Mouse (Mus musculus) adrenal gland, adult 18-20 months (tissue): ENCODE measurements around the gene Prdx5. TPM values are rescaled to one million over a fixed set of nuclear protein-coding genes. Genes with fewer than 3 reads are reported as not detected.
A peak's percentile ranks its signal among the peaks of the same experiment; 100 is the strongest.
"Not testable (repeated sequence)": the region's sequence is repeated elsewhere in the genome, so short reads cannot be mapped to it uniquely, and the experiment has no call there.

ENCODE experiments used
- DNase-seq, 2 experiments: peaks; one replicate each; pipeline ENCODE4 v3.0.0; 2021 to 2022; ENCODE audit warnings: low spot score in 2 of 2
- total RNA-seq, 2 experiments: library from RNA; stranded (reverse); gene quantifications; 1 replicate in 1 of 2; 2 replicates in 1 of 2; pipeline ENCODE4 v1.2.3; 2021

The Prdx5 gene
- total RNA-seq, 2 experiments from 2014 or later: 303 to 375 TPM

DNA sequence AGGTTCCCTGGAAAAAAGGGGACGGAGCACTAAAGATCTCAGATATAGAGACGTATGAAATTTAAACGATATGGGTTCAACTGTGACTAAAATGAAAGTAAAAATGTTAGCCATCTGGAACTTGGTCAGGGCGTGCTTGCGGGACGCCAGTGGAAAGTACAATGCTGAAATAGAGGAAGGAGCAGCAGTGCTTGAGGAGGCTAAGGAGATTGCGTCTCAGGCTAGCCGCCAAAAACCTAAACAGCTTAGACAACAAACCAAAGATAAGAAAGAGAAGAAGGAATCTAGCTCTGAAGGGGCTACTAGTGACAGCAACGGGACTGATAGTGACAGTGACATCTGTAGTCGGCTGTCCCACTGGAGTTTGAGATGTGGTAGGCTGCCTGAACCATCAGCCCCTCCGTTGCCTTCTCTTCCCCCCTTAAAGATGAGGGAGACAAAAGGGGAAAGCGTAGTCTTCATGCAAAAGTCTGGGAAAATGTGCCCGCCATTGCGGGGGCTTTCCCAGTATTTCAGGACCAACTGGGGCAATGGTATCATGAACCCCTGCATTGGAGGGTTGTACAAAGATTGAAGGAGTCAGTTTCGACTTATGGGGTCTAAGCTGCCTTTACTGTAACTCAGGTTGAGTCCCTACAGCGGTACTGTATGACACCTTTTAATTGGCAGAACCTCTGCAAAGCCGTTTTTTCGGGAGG lies 14.1 kb downstream of the Prdx5 start:
- not testable (repeated sequence) for DNase-seq

DNA sequence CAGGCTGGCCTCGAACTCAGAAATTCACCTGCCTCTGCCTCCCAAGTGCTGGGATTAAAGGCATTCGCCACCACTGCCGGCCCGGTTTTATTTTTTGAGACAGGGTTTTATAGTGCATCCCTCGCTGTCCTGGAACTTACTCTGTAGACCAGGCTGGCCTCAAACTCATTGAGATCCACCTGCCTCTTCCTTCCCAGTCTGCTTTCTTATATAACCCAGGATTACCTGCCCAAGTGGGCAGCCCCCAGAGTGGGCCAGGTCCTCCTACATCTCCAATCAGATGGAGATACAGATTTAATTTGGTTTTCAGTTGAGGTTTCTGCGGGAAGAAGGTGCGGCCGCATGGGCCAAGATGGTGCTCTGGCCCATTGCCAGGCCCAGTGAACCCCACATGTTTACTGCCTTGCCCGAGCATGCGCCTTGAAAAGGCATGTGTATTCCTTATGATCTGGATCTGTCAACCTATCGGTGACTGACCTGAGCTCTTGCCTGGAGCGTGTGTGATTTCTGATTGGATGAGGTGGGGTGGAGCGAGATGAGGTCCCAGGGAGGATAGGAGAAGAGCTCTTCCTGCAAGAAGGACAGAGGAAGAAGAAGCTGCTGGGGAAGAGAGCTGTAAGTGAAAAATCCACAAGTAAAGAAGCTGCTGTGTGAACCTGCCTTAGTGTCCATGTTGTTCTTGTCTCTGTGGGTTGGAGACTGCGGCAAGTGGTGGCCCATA lies 16.0 kb downstream of the Prdx5 start:
- DNase-seq: no peak

DNA sequence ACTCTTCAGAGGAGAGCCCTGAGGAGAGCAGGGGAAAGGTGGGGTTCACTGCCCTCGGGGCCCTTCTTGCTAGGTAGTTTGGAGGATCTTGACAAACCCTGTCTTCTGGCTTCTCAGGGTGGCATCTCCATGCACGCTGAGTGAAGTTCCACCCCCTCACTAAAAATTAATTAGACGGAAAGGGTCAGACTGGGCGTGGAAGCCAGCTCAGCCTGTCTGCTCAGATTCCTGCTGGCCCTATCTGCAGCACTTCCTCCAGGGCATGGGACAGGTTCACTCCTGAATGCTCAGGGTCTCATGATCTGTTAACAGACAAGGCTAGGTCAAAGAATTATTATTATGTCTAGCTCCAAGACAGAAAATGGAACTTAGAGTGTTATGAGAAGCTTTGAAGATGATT lies 17.4 kb downstream of the Prdx5 start:
- DNase-seq: no peak

DNA sequence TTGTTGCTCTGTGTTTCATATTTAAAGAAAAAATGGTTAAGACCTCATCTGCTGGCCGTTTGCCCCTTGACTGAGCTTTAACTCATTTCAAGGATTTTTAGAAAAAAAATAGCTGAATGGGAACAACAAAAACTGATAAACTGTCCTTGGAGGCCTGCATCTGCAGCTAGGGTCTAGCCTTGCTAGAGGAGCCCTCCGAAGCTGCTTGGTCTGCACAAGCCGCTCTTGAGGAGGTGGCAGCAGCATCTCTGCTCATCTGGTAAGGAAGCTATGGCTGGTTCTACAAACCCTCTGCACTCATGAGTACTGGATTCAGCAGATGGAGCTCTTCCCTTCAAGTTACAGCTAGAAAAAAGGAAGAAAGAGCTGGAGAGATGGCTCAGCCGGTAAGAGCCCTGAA lies 31.9 kb downstream of the Prdx5 start:
- DNase-seq: no peak

DNA sequence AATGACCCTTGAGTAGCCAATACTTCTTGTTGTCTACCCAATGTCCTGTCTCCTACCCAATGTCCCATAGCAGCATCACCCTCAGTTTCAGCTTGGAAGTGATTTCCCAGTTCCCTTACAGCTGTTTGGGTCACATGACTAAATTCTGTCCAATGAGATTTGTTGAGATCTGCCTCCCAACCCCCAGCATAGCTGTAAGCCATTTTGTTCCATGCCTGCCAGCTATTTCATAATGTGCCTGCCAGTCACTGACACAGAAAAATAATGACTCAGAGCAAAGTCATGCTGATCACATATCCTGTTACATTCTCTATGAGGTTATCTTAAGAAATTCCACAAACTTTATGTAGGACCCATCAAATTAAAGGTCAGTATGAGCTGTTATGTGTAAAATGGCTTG lies 33.1 kb downstream of the Prdx5 start:
- DNase-seq: no peak

DNA sequence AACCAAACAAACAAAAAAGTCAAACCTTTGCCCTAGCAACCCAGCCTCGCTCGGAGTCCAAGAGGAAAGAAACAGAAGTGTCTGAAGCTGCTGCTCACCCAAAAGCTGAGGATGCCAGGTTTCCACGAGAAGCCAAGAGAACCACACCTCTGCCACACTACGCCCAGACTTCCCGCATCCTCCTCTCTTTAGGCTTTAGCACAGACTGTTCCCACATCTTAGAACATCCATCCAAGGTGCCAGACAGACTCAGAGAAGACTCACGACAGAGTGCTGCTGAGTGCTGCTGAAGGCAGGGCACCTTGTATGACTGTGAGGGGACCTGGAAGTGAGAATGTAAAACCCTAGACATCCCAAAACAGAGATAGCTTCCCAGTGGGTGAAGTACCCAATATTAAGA lies 34.1 kb downstream of the Prdx5 start:
- no peak for DNase-seq

DNA sequence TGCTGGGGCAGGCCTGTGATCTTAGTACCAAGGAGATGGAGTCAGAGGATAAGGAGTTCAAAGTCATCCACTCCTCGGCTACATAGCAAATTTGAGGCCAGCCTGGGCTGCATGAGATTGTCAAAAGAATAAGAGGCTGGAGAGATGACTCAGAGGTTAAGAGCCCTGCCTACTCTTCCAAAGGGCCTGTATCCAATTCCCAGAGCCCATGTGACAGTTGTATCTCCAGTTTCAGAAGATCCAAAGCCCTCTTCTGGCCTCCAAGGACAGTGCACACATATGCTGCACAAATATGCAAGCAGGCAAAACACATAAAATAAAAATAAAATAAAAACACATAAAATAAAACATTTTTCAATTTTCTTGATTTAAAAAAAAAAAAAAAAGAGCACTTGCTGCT lies 35.6 kb downstream of the Prdx5 start:
- no peak for DNase-seq

DNA sequence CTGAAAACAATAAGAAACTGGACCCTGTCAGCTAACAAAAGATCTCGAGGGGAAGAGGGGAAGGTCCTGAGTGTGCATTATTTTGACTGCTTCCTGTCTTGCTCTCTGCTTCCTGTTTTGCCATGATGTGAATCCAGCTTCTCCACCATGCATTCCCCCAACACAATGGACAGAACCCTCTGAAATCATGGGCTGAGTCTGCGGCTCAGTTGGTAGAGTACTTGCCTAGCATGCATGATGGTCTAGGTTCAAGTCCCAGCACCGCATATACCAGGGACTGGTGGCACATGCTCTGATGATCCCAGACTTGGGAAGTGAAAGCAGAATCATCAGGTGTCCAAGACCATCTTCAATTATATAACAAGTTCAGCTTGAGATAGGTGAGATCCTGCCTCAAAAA lies 37.2 kb downstream of the Prdx5 start:
- DNase-seq: no peak

DNA sequence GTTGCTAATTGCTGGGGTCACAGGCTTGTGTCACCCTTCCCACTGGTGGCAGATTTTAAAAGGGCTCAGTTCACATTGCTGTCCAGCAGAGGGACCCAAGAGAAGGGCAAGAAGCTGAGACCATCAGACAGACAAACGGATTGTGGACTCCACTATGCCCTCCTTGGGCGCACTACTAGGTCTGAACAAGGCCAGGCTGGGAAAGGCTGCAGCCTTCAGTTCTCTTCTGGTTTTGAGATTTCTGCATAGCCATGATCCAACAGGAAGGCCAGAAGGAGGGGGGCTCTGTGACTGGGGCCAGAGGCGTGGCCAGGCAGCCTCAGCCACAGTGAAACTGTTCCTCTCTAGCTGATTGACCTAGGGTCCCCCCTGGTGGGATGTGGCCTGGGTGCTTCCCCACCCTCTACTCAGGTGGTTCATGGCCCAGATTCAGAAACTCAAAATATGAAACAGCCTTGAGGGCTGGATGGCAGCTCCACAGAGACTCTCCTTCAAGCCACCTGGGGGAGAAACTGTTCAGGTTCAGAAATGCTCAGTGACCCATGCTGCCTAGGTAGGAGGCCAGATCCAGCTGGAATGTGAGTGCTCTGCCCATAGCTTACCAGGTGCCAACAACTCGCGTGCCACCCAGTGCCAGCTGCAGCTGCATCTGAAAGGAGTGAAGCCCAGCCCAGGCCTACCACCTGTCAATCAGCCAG lies 38.2 kb downstream of the Prdx5 start:
- DNase-seq: no peak

DNA sequence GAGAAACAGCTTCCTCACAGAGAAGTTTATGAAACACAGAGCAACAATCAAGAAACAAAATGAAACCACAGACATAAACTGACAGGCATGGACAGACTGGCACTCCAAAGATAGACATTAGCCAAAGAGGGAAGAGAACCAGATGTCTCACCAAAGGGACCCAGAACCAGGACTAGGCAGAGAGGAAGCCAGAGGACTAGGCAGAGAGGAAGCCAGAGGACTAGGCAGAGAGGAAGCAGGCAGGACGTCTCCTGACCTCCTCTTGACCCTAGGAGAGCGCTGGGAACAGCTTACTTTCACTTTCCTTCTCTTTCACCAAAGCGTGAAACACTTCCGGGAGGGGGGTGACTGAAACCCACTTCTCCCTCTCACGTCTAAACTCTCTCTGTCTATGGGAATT lies 40.6 kb downstream of the Prdx5 start:
- DNase-seq: peak; percentile 43 to 44

DNA sequence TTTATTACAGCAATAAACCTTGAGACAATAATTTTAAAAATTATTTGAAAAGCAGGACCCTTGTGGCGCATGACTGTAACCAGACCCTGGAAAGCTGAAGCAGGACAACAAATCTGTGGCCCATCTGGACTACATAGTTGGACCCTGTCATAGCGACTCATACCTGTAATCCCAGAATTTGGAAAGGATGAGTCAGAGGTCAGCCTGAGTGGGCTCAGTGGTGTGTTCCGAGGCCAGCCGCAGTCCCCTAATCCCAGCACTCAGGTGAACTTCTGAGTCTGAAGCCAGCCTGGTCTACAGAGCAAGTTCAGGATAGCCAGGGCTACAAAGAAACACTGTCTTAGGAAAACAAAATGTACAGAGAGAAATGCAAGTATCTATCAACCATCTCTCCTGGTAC lies 48.5 kb downstream of the Prdx5 start:
- no peak for DNase-seq

DNA sequence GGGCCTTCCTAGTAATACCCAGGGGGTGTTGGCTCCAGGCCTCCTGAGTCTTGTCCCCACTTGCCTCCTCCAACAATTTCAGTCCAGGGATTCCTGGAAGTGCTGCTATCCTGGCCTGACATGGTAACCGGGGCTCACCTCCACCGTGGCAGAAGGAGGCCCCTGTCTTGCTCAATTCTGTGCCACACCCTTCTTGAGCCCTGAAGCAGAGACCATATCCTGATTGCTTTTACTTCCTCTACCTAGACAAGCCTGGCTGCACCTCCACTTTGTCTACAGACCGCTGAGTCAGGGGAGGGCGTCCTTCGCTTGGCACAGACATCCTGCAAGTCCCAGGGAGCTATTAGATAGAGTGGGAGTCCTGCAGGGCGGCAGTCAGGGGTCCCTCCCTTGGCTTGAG lies 49.2 kb downstream of the Prdx5 start:
- DNase-seq: no peak

DNA sequence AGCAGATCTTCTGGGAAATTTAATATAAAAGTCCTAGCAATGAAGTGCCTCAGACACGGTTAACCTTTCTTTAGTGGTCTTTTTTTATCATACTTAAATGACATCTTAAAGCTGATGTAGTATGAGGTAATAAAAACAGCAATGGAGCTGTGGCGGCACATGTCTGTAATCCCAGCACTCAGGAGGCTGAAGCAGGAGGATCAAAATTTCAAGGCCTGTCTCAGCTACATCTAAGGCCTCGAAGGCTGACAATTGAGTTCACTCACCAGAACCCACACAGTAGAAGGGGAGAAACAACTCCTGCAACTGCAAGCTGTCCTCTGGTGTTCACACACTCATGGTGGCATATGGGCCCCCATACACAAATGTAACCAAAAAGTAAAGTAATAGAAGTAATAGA lies 49.9 kb downstream of the Prdx5 start:
- no peak for DNase-seq

DNA sequence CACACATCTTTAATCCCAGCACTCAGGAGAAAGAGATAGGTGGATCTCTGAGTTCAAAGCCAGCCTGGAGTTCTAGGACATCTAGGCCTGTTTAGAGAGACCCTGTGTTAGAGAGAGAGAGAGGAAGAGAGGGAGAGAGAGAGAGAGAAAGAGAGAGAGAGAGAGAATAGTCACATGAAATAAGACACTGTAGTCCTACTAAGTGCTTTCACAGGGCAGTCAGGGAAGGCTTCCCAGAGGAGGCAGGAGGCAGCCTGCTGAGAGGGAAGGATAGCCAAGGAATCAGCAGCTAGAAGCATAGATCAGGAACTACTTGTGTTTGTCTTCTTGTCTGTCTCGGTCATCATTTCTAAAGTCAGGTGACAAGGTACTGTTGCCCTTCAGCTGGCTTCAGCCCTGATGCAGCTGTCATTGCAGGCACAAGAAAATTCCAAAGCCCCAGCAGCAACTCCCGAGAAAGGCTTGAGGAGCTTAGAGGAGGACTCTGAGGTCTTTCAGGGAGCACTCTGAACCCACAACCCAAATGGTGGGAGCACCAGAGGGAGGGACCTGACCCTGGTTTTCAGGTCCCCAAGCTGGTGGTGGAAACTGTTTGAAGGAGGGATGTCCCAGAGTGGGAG lies 50.8 kb downstream of the Prdx5 start:
- DNase-seq: no peak

DNA sequence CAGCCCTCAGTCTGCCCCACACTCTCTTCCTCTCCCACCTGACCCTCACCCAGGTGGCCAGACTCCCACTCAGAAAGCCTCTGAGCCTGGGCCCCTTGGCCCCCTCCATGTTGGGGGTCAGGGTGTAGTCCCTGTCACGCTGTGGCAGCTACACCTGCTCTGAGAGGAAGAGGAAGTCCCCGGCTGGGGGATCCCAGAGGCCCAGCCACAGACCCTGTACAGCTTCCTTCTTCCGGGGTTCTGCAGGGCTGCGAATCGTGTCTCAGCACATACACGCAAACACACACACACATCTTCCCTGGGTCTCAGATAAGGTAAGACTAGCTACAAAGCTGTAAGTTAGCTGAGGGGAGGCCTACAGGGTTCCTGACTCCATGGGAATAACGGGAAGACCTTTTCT lies 51.9 kb downstream of the Prdx5 start, which contains the start of gene Ccdc88b:
Gene Ccdc88b (minus strand): TSS at position 181 of the 400 bp plus-strand sequence.
- DNase-seq: no peak

DNA sequence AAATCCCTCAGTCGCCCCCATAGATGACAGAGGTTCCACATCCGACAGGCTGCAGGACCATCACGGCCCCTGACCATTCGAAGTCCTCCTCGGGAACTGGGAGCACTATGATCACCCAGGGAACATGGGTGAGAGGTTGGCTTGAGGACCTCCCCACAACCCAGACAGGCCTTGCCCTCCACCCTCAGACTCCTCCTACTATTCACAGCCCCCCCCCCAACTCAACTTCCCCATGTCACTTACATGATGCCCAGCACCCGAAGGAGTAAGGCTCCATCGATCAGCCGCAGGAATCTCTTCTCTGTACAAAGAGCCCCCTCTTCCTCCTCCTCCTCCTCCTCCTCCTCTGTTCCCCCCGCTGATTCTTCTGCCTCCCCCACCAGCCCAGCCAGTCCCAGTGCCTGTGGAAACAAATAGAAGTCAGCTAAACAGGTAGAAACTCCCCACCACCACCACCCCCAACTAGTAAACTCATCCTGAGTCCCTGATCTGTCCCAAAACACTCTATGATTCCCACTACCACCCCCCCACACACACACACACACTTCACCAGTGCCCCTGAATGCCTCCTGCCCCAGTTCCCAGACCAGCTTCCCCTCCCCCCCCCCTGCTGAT lies 52.4 kb downstream of the Prdx5 start:
- DNase-seq: no peak

DNA sequence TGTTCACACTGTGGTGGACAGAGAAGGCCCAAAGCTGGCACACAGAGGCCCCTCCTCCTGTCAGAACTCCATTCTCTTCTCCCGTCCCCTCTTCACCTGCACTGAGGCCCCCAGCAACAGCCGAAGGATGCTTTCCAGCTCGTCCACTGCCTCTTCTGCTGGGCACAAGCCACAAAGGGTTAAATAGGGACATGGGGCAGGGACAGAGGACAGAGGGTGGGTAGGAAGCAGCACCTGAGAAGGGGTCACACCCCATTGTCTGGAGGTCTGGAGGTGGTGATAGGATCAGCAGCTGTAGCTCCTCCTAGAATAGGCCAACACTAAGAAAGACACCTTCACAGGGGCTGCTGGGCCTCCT lies 52.9 kb downstream of the Prdx5 start:
- DNase-seq: no peak
